Mouse (Mus musculus): ENCODE data around the gene Dgki.

- no peak for TF ChIP-seq CTCF (IDR thresholded peaks at IDR 0.05; ENCODE audit: low read depth, low read length)
- TF ChIP-seq TAL1 (conservative IDR thresholded peaks at IDR 0.05; ENCODE audit: low read depth, low read length): no peak
- TF ChIP-seq GATA1 (IDR thresholded peaks at IDR 0.05; ENCODE audit: borderline replicate concordance, low read length): no peak
Observed at GRCm38 (mm10) chr6:37067357-37067756, 232.6 kb downstream of the Dgki start.
